Mouse (Mus musculus): ENCODE measurements around the gene Fam122b. TPM values are rescaled to one million over a fixed set of nuclear protein-coding genes. Genes with fewer than 3 reads are reported as not detected.

The Fam122b gene
- polyA plus RNA-seq, 1 experiment from 2014 or later: 28.3 TPM

- Histone ChIP-seq H3K9ac (ENCODE audit: low read length) (no peak overlapping the region), H3K36me3 (ENCODE audit: control insufficient read depth, insufficient read depth, low read length) (no peaks in the 10 kb centered on the region), H3K27ac (replicated peaks in 1 of 2; ENCODE audit: control insufficient read depth in 1 of 2, insufficient read depth in 1 of 2, low read depth in 2 of 2, low read length in 2 of 2) (peak overlapping the region; percentile 42 to 54; a peak in 3 of 4 replicates), H3K9me3 (ENCODE audit: control insufficient read depth, low read length) (no peaks in the 10 kb centered on the region), H3K27me3 (ENCODE audit: control insufficient read depth, insufficient read depth, low read length) (no peaks in the 10 kb centered on the region), H3K4me2 (ENCODE audit: low read length) (no peak overlapping the region), H3K4me3 (ENCODE audit: control insufficient read depth in 1 of 2, insufficient read depth in 1 of 2, low read depth in 1 of 2, low read length in 2 of 2) (no peak overlapping the region), H3K4me1 (ENCODE audit: control insufficient read depth in 2 of 2, insufficient read depth in 2 of 2, low read length in 2 of 2) (peaks cover 15 to 22% of the 10 kb centered on the region in 2 experiments)
- ATAC-seq (ENCODE audit: insufficient number of reproducible peaks, insufficient read depth, low FRiP score, low read depth): no peak
- WGBS: 64% methylated on average over 7 of the region's 7 CpGs
Measured at GRCm38 (mm10) chrX:53214557-53215229, 54.9 kb downstream of the Fam122b start.

GRCm38 (mm10) chrX:53213838-53214237, 55.8 kb downstream of the Fam122b start:
- H3K36me3 ChIP-seq (ENCODE audit: control insufficient read depth, insufficient read depth, low read length): no peaks in the 10 kb centered on the region
- H3K4me3 ChIP-seq (ENCODE audit: control insufficient read depth in 1 of 2, insufficient read depth in 1 of 2, low read depth in 1 of 2, low read length in 2 of 2): no peak overlapping the region
- WGBS: 74% methylated on average over 2 of the region's 2 CpGs
- H3K27me3 ChIP-seq (ENCODE audit: control insufficient read depth, insufficient read depth, low read length): no peaks in the 10 kb centered on the region
- H3K4me1 ChIP-seq (ENCODE audit: control insufficient read depth in 2 of 2, insufficient read depth in 2 of 2, low read length in 2 of 2): peaks cover 21 to 30% of the 10 kb centered on the region in 2 experiments
- ATAC-seq (ENCODE audit: insufficient number of reproducible peaks, insufficient read depth, low FRiP score, low read depth): no peak
- peak overlapping the region; percentile 24 to 33; a peak in 1 of 4 replicates for H3K27ac ChIP-seq (replicated peaks in 1 of 2; ENCODE audit: control insufficient read depth in 1 of 2, insufficient read depth in 1 of 2, low read depth in 2 of 2, low read length in 2 of 2)
- H3K9ac ChIP-seq (ENCODE audit: low read length): no peak overlapping the region
- H3K9me3 ChIP-seq (ENCODE audit: control insufficient read depth, low read length): no peaks in the 10 kb centered on the region
- H3K4me2 ChIP-seq (ENCODE audit: low read length): no peak overlapping the region

GRCm38 (mm10) chrX:53212485-53212884, 57.1 kb downstream of the Fam122b start:
- peaks cover 23 to 34% of the 10 kb centered on the region in 2 experiments for H3K4me1 ChIP-seq (ENCODE audit: control insufficient read depth in 2 of 2, insufficient read depth in 2 of 2, low read length in 2 of 2)
- H3K9me3 ChIP-seq (ENCODE audit: control insufficient read depth, low read length): no peaks in the 10 kb centered on the region
- no peak overlapping the region for H3K4me3 ChIP-seq (ENCODE audit: control insufficient read depth in 1 of 2, insufficient read depth in 1 of 2, low read depth in 1 of 2, low read length in 2 of 2)
- peak overlapping the region; percentile 25 to 85 for H3K27ac ChIP-seq (replicated peaks in 1 of 2; ENCODE audit: control insufficient read depth in 1 of 2, insufficient read depth in 1 of 2, low read depth in 2 of 2, low read length in 2 of 2)
- no peaks in the 10 kb centered on the region for H3K27me3 ChIP-seq (ENCODE audit: control insufficient read depth, insufficient read depth, low read length)
- H3K4me2 ChIP-seq (ENCODE audit: low read length): no peak overlapping the region
- no peak for ATAC-seq (ENCODE audit: insufficient number of reproducible peaks, insufficient read depth, low FRiP score, low read depth)
- H3K36me3 ChIP-seq (ENCODE audit: control insufficient read depth, insufficient read depth, low read length): no peaks in the 10 kb centered on the region
- 49% methylated on average over 9 of the region's 9 CpGs for WGBS
- no peak overlapping the region for H3K9ac ChIP-seq (ENCODE audit: low read length)

GRCm38 (mm10) chrX:53211756-53212483, 57.7 kb downstream of the Fam122b start:
- 41% methylated on average over 7 of the region's 7 CpGs for WGBS
- no peak overlapping the region for H3K4me2 ChIP-seq (ENCODE audit: low read length)
- H3K4me1 ChIP-seq (ENCODE audit: control insufficient read depth in 2 of 2, insufficient read depth in 2 of 2, low read length in 2 of 2): peaks cover 23 to 34% of the 10 kb centered on the region in 2 experiments
- ATAC-seq (ENCODE audit: insufficient number of reproducible peaks, insufficient read depth, low FRiP score, low read depth): peak; percentile 77; the same call in 1 of the 2 replicates
- no peaks in the 10 kb centered on the region for H3K36me3 ChIP-seq (ENCODE audit: control insufficient read depth, insufficient read depth, low read length)
- no peaks in the 10 kb centered on the region for H3K27me3 ChIP-seq (ENCODE audit: control insufficient read depth, insufficient read depth, low read length)
- no peak overlapping the region for H3K4me3 ChIP-seq (ENCODE audit: control insufficient read depth in 1 of 2, insufficient read depth in 1 of 2, low read depth in 1 of 2, low read length in 2 of 2)
- no peaks in the 10 kb centered on the region for H3K9me3 ChIP-seq (ENCODE audit: control insufficient read depth, low read length)
- no peak overlapping the region; the same call in 1 of the 2 replicates for H3K9ac ChIP-seq (ENCODE audit: low read length)
- peak overlapping the region; percentile 55 to 85 for H3K27ac ChIP-seq (replicated peaks in 1 of 2; ENCODE audit: control insufficient read depth in 1 of 2, insufficient read depth in 1 of 2, low read depth in 2 of 2, low read length in 2 of 2)

DNA sequence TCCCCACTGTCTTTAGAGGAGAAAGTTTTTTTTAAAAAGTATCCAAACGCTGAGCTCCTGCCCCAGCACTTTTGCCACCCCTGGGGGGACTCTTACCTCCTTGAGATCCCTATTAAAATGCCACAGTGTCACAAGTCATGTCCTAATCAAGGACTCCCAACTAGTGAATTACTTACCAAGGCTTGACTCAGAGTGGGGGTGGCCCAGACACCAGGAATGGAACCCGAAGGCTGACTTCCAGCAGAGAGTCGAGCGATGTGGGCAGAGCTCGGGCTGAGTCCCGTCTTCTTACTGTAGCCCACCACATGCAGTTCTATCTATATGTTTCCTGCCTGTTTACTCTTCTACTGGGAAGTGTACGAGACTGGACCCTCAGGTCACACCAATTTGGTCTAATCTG, 60.2 kb downstream of the Fam122b start:
- Histone ChIP-seq H3K27me3 (ENCODE audit: control insufficient read depth, insufficient read depth, low read length) (no peaks in the 10 kb centered on the region), H3K9me3 (ENCODE audit: control insufficient read depth, low read length) (no peaks in the 10 kb centered on the region), H3K9ac (ENCODE audit: low read length) (peak overlapping the region; percentile 25; the same call in 1 of the 2 replicates), H3K4me3 (ENCODE audit: control insufficient read depth in 1 of 2, insufficient read depth in 1 of 2, low read depth in 1 of 2, low read length in 2 of 2) (no peak overlapping the region), H3K4me2 (ENCODE audit: low read length) (no peak overlapping the region), H3K4me1 (ENCODE audit: control insufficient read depth in 2 of 2, insufficient read depth in 2 of 2, low read length in 2 of 2) (peaks cover 20 to 34% of the 10 kb centered on the region in 2 experiments), H3K27ac (replicated peaks in 1 of 2; ENCODE audit: control insufficient read depth in 1 of 2, insufficient read depth in 1 of 2, low read depth in 2 of 2, low read length in 2 of 2) (peak overlapping the region; percentile 72 to 75), H3K36me3 (ENCODE audit: control insufficient read depth, insufficient read depth, low read length) (no peaks in the 10 kb centered on the region)
- no peak for ATAC-seq (ENCODE audit: insufficient number of reproducible peaks, insufficient read depth, low FRiP score, low read depth)
- WGBS: 48% methylated on average over 7 of the region's 7 CpGs

GRCm38 (mm10) chrX:53204690-53205311, 64.8 kb downstream of the Fam122b start:
- H3K36me3 ChIP-seq (ENCODE audit: control insufficient read depth, insufficient read depth, low read length): no peaks in the 10 kb centered on the region
- H3K4me1 ChIP-seq (ENCODE audit: control insufficient read depth in 2 of 2, insufficient read depth in 2 of 2, low read length in 2 of 2): peaks cover 8 to 25% of the 10 kb centered on the region in 2 experiments
- 47% methylated on average over 3 of the region's 3 CpGs for WGBS
- no peak overlapping the region for H3K4me3 ChIP-seq (ENCODE audit: control insufficient read depth in 1 of 2, insufficient read depth in 1 of 2, low read depth in 1 of 2, low read length in 2 of 2)
- H3K9ac ChIP-seq (ENCODE audit: low read length): no peak overlapping the region
- H3K4me2 ChIP-seq (ENCODE audit: low read length): no peak overlapping the region
- no peak for ATAC-seq (ENCODE audit: insufficient number of reproducible peaks, insufficient read depth, low FRiP score, low read depth)
- peak overlapping the region in 1 of 2 experiments; percentile 34; a peak in 1 of 4 replicates for H3K27ac ChIP-seq (replicated peaks in 1 of 2; ENCODE audit: control insufficient read depth in 1 of 2, insufficient read depth in 1 of 2, low read depth in 2 of 2, low read length in 2 of 2)
- no peaks in the 10 kb centered on the region for H3K27me3 ChIP-seq (ENCODE audit: control insufficient read depth, insufficient read depth, low read length)
- H3K9me3 ChIP-seq (ENCODE audit: control insufficient read depth, low read length): no peaks in the 10 kb centered on the region

DNA sequence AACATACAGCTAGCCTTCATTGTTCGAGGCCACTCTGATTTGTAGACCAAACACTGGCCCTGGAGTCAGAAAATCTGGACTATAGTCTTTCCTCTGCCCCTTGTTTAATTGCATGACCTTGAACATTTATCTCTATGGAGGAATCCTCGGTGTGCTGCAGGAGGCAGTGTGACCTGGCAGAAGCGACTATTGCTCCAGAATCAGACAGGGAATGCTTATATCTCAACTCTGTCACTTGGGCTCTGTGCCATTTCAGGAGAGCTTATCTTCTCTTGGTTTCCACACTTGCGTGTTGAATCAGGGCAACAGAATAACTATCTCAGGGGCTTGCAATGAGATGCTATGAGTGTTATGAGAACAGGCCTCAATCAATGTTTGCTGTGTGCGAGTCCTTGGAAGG, 68.0 kb downstream of the Fam122b start:
- Histone ChIP-seq H3K4me1 (ENCODE audit: control insufficient read depth in 2 of 2, insufficient read depth in 2 of 2, low read length in 2 of 2) (peaks cover 0 to 16% of the 10 kb centered on the region in 2 experiments; a peak in 1 of 4 replicates), H3K4me2 (ENCODE audit: low read length) (no peak overlapping the region), H3K27ac (replicated peaks in 1 of 2; ENCODE audit: control insufficient read depth in 1 of 2, insufficient read depth in 1 of 2, low read depth in 2 of 2, low read length in 2 of 2) (peak overlapping the region; percentile 42 to 52), H3K27me3 (ENCODE audit: control insufficient read depth, insufficient read depth, low read length) (no peaks in the 10 kb centered on the region), H3K36me3 (ENCODE audit: control insufficient read depth, insufficient read depth, low read length) (no peaks in the 10 kb centered on the region), H3K9me3 (ENCODE audit: control insufficient read depth, low read length) (no peaks in the 10 kb centered on the region), H3K4me3 (ENCODE audit: control insufficient read depth in 1 of 2, insufficient read depth in 1 of 2, low read depth in 1 of 2, low read length in 2 of 2) (no peak overlapping the region), H3K9ac (ENCODE audit: low read length) (no peak overlapping the region)
- ATAC-seq (ENCODE audit: insufficient number of reproducible peaks, insufficient read depth, low FRiP score, low read depth): no peak
- WGBS: 29% methylated on average over 5 of the region's 5 CpGs
